Mouse (Mus musculus): ENCODE results near the gene Atxn2.

DNA sequence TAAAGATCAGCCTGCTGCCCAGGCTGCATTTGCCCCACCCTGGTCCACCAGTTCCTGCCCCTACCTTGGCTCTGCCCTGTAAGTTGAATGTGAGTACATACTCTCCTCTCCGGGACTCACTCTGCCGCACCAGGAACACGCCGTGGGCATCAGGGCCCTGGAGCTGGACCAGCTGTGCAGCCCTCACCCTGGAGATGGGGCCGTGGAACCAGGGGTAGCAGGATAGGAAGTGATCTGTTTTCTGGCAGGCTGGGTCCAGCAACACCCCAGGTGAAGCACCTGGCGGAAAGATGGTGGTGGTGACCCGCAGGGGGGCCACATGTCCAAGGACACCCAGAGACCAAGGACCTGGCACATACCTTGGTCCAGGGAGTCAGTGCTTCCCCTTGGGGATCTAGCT lies 107.3 kb downstream of the Atxn2 start:
- TF ChIP-seq CTCF (IDR thresholded peaks at IDR 0.05) (no peak), EP300 (IDR thresholded peaks at IDR 0.05) (no peak)
